Mouse (Mus musculus) heart, adult 2 months (tissue): ENCODE data around the gene Jam3.

ENCODE experiments used
- CTCF ChIP-seq: fragments of 200-600 bp; IDR thresholded peaks from 2 replicates; pipeline ENCODE4 v1.8.1; 2022; ENCODE audit warnings: antibody characterized with exemption, mild to moderate bottlenecking, moderate library complexity
- EP300 ChIP-seq: fragments of 200-500 bp; IDR thresholded peaks from 2 replicates; pipeline ENCODE4 v1.6.1; 2011; ENCODE audit warnings: low read depth, low read length, control low read depth; ENCODE audit not compliant: insufficient read depth
- POLR2A ChIP-seq: fragments of 200-500 bp; IDR thresholded peaks from 2 replicates; pipeline ENCODE4 v1.6.1; 2011; ENCODE audit warnings: mild to moderate bottlenecking, low read depth, low read length, control low read depth; ENCODE audit not compliant: insufficient read depth

DNA sequence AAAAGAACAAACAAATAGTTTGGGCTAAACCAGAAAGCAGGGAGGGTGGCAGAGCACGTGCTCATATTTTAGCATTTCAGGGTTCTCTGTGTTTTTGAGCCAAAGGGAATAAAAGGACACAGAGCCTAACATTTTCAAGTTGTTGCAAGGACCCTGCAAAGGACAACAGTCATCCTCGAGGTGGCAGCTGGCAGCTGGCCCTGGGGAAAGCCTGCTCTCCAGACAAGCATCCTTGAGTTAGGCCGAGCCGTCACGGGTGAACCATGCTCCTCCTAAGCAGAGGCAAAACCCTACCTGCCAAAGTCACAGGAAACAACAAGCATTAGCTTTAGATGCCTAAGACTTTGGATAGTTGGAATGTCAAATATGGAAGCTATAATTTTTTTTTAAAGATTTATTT lies 10.2 kb downstream of the Jam3 start:
- no peak for TF ChIP-seq POLR2A
- TF ChIP-seq EP300: no peak
- no peak for TF ChIP-seq CTCF
